Mouse (Mus musculus) inflammation-experienced regulatory T-cells, adult 16 weeks (primary cell): ENCODE measurements around the gene Deup1. TPM values are rescaled to one million over a fixed set of nuclear protein-coding genes. Genes with fewer than 3 reads are reported as not detected.

ENCODE experiments used
- polyA plus RNA-seq: library from polyadenylated mRNA; unstranded; fragments of 100-300 nt; shearing (Covaris generic); gene quantifications from one replicate; pipeline ENCODE4 v1.2.1, GENCODE M21; 2017

Gene Deup1
- polyA plus RNA-seq = 0.51 TPM

GRCm38 (mm10) chr9:15627785-15628287 is at the start of gene Deup1:
TSS of gene Deup1 (minus strand) at chr9:15627933.

Other genes starting within 250 kb of the Deup1 start
- gene Smco4, start 134.5 kb downstream of the Deup1 start, polyA plus RNA-seq = 24.4 TPM
- gene Slc36a4, start 81.8 kb upstream of the Deup1 start, polyA plus RNA-seq = 17.5 TPM
- gene Mtnr1b, start 246.6 kb upstream of the Deup1 start, polyA plus RNA-seq = not detected